Mouse (Mus musculus) ZHBTc4 (cell line): Measurements from ENCODE around the gene Fbxo21.

Experiments
- DNase-seq: peaks from one replicate; pipeline ENCODE4 v3.0.0-alpha.2; 2011; ENCODE audit warnings: low read depth, low spot score

The Fbxo21 gene

DNA sequence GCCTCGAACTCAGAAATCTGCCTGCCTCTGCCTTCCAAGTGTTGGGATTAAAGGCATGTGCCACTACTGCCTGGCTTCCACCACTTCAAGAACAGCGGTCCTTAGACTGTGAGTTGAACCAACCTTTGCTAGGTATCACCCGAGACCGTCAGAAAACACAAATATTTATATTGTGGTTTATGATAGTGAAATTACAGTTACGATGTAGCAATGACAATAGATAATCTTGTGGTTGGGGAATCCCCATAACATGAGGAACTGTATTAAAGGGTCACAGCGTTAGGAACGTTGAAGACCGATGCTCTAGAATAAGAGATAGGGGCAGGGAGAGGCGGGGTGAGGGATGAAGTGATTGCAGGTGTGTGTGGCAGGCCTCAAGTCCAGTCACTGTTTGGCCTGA, 68.9 kb downstream of the Fbxo21 start:
- DNase-seq, result no peak

DNA sequence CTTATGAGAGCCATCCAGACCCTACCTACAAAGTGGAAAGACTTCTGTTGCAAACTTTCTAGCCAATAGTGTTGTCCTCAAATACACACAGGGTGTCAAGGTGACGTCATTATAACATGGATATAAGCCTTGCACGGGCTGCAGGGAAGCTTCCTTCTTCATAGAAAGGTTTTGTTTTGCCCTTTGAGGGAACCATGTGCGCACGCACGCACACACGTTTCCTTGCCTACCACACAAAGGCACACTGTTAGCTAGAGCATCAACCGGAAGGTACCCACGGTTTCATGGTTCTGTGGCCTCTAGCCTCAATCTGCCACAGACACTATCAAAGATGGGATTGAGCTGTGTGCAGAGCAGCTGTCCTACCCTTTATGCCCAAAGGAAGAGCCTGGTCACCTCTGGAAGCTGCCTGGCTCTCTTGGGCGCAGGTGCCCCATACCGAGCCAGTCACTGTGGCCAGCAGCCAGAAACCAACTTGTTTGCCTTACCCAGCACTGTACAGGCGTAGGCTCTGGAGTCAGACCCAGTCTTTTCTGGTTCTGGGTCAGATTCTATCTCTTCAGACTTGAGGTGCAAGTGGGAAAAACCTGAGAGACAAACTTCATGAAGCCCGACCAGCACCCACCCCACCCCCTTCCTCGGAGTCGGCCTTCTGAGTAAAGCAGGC, 70.7 kb downstream of the Fbxo21 start:
- DNase-seq, result no peak

DNA sequence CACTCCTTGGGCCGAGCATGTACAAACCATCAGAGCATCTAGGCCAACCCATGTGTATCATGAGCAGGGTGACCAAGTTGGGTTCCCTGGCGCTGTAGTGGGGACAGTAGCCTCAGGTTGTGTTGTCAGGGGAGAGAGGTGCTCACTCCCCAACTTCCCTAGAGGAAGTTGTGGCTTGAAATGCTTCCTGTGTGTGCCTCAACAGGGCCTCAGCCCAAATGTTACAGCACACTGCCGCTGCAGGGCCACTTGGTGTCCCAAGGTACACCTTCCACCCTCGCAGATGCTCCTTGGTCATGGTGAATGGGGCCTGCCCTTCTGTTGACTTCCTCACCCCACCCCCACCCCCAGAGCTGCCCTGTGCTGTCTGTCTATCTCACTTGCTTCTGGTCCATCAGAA, 71.9 kb downstream of the Fbxo21 start:
- no peak for DNase-seq

DNA sequence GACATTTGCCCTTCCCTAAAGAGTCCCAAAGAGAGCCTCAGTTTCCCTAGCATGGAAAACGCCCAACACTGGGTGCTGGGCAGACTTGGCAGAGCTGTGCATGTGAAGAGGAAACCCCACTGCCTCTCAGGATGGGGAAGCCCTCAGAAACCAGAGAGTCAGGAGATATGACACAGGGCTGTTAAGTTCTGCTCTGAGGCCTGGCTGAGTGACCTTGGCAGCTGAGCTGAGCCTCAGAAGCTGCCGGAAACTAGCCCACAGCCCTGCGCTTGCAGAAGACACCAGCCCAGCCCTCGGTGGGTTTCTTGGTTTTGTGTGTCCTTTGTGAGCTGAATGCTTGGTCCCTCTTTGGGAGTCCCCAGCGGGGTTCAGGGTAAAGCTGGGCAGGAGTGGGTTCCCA, 72.4 kb downstream of the Fbxo21 start:
- DNase-seq, result no peak

DNA sequence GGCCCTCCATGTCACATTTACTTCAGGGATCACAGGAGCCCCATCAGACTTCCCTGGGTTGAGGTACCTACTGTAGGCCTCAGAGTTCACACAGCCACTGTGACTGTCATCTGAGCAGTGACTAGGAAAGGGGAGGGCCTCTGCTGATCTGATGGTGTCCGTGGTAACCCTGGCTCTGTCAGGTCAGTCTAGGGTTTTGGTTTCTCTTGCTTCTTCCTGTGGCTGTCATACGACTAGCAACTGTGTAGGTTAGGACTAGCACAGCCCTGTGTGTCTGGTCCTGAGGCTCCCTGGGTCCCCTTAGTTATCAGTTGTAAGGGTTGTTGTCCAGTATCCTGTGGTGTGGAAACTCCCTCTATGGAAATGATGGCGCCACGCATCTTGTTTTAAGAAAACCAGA, 74.2 kb downstream of the Fbxo21 start:
- no peak for DNase-seq

DNA sequence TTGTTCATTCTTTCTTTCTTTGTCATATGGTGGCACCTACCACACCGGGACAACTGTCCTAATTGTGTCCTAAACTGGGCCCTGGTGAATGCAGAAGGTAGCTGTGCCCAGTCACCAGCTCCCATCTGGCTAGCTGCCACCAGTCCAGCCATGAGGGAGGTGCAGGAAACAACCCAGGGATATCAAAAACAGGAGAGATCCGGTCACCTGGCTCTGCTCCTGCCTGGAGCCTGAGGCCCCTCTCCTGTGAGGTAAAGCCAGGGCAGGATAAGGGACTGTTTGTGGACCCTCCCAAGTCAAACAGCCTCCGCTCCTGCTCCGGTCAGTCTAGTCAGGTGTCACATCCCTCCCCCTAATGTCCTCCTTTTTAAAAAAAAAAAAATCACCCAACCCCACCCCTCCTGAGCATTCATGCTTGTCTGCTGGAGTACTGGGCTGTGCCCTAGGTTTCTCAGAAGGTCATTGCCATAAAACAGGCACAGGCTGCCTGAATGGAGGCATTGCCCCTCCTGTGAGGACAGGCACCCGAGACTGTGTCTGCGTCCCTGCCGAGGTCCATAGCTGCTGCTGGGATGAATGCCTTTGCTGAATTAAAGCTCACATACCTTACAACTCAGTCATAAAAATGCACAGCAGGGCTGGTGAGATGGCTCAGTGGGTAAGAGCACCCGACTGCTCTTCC, 75.6 kb downstream of the Fbxo21 start:
- DNase-seq, result no peak

DNA sequence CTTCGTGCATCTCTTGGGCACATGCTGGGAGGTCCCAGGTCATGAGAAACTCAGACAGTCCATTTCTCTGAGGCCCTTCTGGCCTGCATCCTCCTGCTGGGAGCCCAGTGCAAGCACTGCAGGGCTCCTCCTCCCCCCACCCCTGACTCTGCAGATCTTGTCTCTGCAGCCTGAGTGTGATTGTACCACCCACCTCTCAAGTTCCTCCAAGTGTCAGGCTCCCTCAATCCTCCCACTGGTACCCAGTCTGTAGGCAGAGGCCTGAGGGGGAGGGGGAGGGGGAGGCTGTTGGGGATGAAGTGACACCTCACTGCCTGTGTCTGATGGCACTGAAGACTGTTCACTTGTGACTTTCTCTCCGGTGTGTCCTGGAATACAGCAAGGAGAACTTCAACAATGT, 76.7 kb downstream of the Fbxo21 start:
- no peak for DNase-seq

DNA sequence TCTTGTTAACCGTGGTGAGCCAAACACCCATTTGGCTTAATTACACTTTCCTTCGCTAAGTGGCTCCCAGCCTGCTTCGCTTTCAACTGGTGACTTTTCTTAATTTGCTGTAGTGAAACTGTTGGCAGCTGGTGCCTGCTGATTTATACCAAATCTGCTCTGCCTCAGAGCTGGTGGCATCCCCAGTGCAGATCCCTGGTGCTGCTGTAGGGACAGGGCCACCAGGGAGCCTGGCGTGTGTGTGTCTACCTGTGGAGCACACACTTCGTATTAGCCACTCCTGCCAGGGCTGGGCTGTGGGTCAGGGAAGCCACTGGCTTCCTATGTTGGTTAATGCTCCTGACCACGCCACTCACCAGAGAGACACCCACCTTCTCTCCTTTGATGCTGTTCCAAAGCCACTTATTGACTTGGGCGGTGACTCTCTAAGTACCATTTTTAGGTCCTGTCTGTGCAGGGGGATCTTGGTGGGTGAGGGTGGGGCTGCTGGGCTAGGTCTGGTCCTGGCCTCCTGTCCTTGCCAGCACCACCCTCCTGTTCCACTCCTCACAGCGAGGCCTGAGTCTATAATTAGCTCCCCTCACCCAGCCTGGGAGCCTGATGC, 81.1 kb downstream of the Fbxo21 start:
- DNase-seq, result no peak

DNA sequence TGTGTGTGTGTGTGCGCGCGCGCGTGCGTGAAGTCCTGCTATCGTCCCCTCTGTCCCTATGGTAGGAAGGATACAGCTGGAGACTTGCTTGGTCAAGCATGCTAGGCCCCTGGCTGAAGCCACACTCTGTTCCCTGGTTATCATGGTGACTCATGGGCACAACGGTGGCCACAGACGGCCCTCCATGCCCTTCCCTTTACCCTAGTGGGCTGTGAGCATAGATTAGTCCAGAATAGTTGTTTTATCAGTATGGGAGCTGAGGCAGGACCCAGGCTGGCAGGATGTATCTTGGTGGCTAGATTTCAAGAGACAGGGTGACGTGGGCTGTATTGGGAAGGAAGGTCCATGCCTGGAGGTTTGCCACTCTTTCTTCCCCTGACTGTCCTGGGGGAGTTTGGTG, 82.3 kb downstream of the Fbxo21 start:
- DNase-seq, result no peak

DNA sequence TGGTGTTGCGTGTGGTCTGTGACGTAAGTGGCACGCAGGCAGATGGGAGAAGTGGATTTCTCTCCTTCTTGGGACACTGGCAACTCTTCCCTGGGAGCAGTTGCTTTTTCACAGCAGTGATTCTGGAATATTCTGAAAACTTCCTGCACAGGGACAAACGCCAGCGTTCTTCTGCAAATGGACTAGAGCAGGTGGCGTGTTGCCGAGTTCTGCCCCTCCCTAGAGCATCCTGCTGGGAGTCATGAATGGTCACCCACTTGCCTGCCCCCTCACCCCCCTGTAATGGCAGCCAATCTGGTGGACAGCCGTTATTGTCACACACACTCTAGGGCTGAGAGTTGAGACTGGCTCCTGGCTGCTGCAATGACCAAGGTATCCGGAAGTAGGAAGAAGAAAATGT, 83.1 kb downstream of the Fbxo21 start:
- no peak for DNase-seq
